Mouse (Mus musculus) limb, embryonic 15.5 days (tissue): ENCODE data around the gene Spem1. TPM values are rescaled to one million over a fixed set of nuclear protein-coding genes. Genes with fewer than 3 reads are reported as not detected.

ENCODE experiments used
- ATAC-seq: fragments of 200-750 bp; cut with Nextera tagmentation; 2 replicates; pipeline ENCODE4 v1.8.0; 2017; ENCODE audit warnings: low read depth, moderate TSS enrichment; ENCODE audit not compliant: insufficient number of reproducible peaks, low FRiP score, low TSS enrichment
- H3K27ac ChIP-seq: fragments of 300-500 bp; sonication (generic); 2 replicates; pipeline ENCODE4 v1.5.1; 2015; ENCODE audit warnings: moderate library complexity, mild to moderate bottlenecking, inconsistent platforms
- H3K27me3 ChIP-seq: fragments of 300-500 bp; sonication (generic); 2 replicates; pipeline ENCODE4 v1.6.1; 2015; ENCODE audit warnings: inconsistent platforms
- H3K36me3 ChIP-seq: fragments of 300-500 bp; sonication (generic); 2 replicates; pipeline ENCODE4 v1.6.1; 2015; ENCODE audit warnings: inconsistent platforms
- H3K4me1 ChIP-seq: fragments of 300-500 bp; sonication (generic); 2 replicates; pipeline ENCODE4 v1.6.1; 2015; ENCODE audit warnings: inconsistent platforms
- H3K4me2 ChIP-seq: fragments of 300-500 bp; sonication (generic); 2 replicates; pipeline ENCODE4 v1.6.1; 2015; ENCODE audit warnings: mild to moderate bottlenecking, inconsistent platforms
- H3K4me3 ChIP-seq: fragments of 300-500 bp; sonication (generic); 2 replicates; pipeline ENCODE4 v1.5.1; 2015; ENCODE audit warnings: mild to moderate bottlenecking, inconsistent platforms
- H3K9ac ChIP-seq: fragments of 300-500 bp; sonication (generic); 2 replicates; pipeline ENCODE4 v1.6.1; 2015; ENCODE audit warnings: inconsistent platforms
- H3K9me3 ChIP-seq: fragments of 300-500 bp; sonication (generic); 2 replicates; pipeline ENCODE4 v1.6.1; 2016; ENCODE audit warnings: inconsistent platforms
- WGBS: fragments of 180-500 bp; shearing (Covaris S2); methylation state at CpG from one replicate; pipeline ENCODE4 v1.1.7; 2015; 5-methylcytosine and 5-hydroxymethylcytosine counted together
- polyA plus RNA-seq: library from polyadenylated mRNA; unstranded; fragments of >200 nt; fragmentation: Nextera tagmentation; extraction: Ambion mirVana; gene quantifications from 2 replicates; pipeline ENCODE4 v1.2.1, GENCODE M21; 2015

Spem1 gene
- polyA plus RNA-seq, 1 experiment from 2014 or later, result 0.28 TPM

- Histone ChIP-seq H3K4me2 (no peak overlapping the region), H3K4me3 (no peak overlapping the region), H3K27me3 (no peaks in the 10 kb centered on the region), H3K9ac (no peak overlapping the region), H3K9me3 (no peaks in the 10 kb centered on the region), H3K27ac (no peak overlapping the region), H3K36me3 (peaks cover 50% of the 10 kb centered on the region), H3K4me1 (peaks cover 34% of the 10 kb centered on the region)
- 88% methylated on average over 15 of the region's 15 CpGs for WGBS
- ATAC-seq, result no peak
Measured at GRCm38 (mm10) chr11:69849884-69850283, 27.9 kb upstream of the Spem1 start.

DNA sequence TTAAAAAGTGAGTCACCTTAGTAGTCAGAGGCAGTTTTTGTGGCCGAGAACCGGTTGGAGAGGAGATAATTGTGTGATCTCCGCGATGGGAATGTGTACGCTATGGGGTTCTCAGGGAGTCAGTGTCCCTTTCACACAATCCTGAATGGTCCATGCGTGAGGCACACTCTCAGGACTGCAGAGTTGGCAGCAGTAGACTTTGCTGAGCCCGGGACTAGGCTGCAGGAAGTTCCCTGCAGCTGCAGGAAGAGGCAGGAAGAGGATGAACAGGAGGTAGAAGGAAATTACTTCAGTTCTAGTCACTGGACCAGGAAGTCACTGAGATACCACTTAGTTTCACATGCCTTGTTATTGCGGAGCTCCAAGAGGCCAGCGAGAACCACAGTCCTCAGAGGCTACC lies 27.1 kb upstream of the Spem1 start:
- no peak for ATAC-seq
- Histone ChIP-seq H3K27me3 (no peaks in the 10 kb centered on the region), H3K4me1 (peaks cover 33% of the 10 kb centered on the region), H3K36me3 (peaks cover 50% of the 10 kb centered on the region), H3K4me2 (no peak overlapping the region), H3K27ac (no peak overlapping the region), H3K4me3 (no peak overlapping the region), H3K9me3 (no peaks in the 10 kb centered on the region), H3K9ac (no peak overlapping the region)
- 90% methylated on average over 9 of the region's 9 CpGs for WGBS

GRCm38 (mm10) chr11:69848021-69848420 lies 26.0 kb upstream of the Spem1 start:
- Histone ChIP-seq H3K36me3 (peaks cover 50% of the 10 kb centered on the region), H3K4me1 (peaks cover 29% of the 10 kb centered on the region), H3K27me3 (no peaks in the 10 kb centered on the region), H3K9ac (no peak overlapping the region), H3K27ac (0 out of 2 replicates have a peak overlapping the region, but pooled peaks have one; percentile 96), H3K4me3 (peak overlapping the region; percentile 73; the same call in 1 of the 2 replicates), H3K4me2 (peak overlapping the region; percentile 86), H3K9me3 (no peaks in the 10 kb centered on the region)
- WGBS, result 98% methylated on average over 6 of the region's 6 CpGs
- ATAC-seq, result no peak

DNA sequence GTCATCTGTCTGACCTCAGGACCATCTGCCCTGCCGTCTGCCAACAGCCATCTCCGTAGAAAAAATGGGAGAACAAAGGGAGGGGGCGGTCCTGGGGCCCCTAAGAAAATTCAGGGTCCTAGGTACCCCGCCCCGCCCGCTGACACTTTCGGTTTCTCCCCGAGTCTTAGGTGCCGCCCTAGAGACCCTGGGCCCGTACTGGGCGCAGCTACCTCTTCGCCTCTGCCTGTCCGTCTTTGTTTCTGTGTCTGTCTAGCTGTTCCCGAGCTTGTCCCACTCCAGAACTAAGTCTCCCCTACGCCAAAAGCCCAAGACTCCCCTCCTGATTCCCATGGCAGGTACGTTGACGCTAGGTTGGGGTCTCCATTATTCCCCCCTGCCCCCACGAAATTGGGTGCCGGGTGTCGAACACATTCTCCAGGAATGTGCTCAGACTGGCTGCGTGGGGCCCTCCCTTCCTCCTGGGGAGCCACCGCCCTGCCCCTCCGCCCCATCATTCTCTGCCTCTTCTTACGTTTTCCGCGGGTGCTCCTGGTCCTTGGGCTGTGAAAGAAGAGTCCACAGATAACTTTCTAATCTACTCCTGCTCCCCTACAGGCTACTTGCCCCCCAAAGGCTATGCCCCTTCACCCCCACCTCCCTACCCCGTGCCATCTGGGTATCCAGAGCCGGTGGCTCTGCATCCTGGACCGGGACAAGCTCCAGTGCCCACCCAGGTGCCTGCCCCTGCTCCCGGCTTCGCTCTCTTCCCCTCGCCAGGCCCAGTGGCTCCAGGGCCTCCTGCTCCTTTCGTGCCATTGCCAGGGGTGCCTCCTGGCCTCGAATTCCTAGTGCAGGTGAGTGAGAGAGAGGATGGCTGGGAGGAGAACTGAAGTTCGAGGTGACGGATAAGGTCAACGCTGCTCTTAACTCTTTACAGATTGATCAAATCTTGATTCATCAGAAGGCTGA lies 25.0 kb upstream of the Spem1 start:
- H3K9ac ChIP-seq, result peak overlapping the region; percentile 71
- peak overlapping the region; percentile 96 for H3K27ac ChIP-seq
- H3K36me3 ChIP-seq, result peaks cover 47% of the 10 kb centered on the region
- H3K27me3 ChIP-seq, result no peaks in the 10 kb centered on the region
- no peaks in the 10 kb centered on the region for H3K9me3 ChIP-seq
- peak overlapping the region; percentile 73 for H3K4me3 ChIP-seq
- peak overlapping the region; percentile 86 for H3K4me2 ChIP-seq
- H3K4me1 ChIP-seq, result peaks cover 29% of the 10 kb centered on the region
- WGBS, result 9% methylated on average over 37 of the region's 37 CpGs
- ATAC-seq, result peak; percentile 8; the same call in 1 of the 2 replicates

DNA sequence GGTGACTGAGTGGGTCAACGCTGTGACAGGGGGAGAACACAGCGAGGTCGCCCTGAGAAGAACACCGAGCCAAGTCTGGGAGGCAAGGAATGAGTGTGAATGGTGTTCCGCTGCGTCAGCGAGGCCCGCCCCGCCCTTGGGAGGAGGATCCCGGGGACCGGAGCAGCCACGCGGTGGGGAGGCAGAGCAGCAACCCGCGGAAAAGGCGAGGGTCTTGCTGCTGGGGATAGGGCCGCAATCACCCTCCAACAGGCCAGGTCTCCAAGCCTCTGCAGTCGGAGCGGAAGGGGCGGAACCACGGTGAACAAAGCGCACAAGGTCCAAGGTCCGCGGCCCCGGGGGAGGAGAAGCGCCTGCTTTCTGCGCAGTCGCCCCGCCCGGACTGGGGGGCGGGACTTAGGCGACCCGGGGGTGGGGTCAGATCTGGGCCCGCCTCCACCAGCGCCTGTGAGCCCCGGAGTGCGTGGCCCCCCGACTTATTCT lies 24.3 kb upstream of the Spem1 start, which contains the start of gene Plscr3:
Plscr3 (plus strand) TSS at position 179 of the 483 bp plus-strand sequence.
- Histone ChIP-seq H3K27me3 (no peaks in the 10 kb centered on the region), H3K9me3 (no peaks in the 10 kb centered on the region), H3K4me1 (peaks cover 29% of the 10 kb centered on the region), H3K9ac (peak within 1 kb of the TSS; percentile 71), H3K27ac (peak within 1 kb of the TSS; percentile 96), H3K4me3 (peak within 1 kb of the TSS; percentile 73), H3K36me3 (peaks cover 39% of the 10 kb centered on the region), H3K4me2 (peak within 1 kb of the TSS; percentile 86)
- peak; percentile 91 for ATAC-seq
- under 1% methylated on average over 38 of the region's 38 CpGs for WGBS

DNA sequence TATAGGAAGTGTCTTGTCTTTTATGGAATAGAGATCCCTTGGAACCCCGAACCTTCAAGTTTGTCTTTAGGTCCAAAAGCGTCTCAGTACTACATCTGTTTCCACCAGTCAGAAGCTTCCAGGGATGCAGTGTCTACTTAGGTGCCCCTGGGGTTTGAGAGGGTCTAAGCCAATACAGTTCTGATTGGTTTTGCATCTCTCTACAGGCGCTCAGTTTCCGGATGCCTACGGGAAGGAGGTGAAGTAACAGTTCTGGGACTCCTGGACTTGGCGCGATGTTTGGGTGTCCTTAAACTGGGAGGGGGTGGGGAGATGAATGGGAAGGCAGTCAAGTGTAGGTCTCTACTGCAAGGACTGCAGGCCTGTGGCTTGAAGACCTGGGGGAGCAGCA lies 16.7 kb upstream of the Spem1 start:
- Histone ChIP-seq H3K4me1 (peaks cover 40% of the 10 kb centered on the region), H3K4me3 (peak overlapping the region; percentile 70), H3K9ac (peak overlapping the region; percentile 62), H3K9me3 (no peaks in the 10 kb centered on the region), H3K36me3 (no peaks in the 10 kb centered on the region; the same call in 1 of the 2 replicates), H3K4me2 (peak overlapping the region; percentile 89), H3K27me3 (no peaks in the 10 kb centered on the region), H3K27ac (peak overlapping the region; percentile 94)
- 2% methylated on average over 7 of the region's 7 CpGs for WGBS
- no peak for ATAC-seq

GRCm38 (mm10) chr11:69837952-69838713 lies 16.2 kb upstream of the Spem1 start, which contains the start of gene Tmem256:
Gene Tmem256, plus strand, starts transcription at chr11:69838514.
- Histone ChIP-seq H3K4me1 (peaks cover 43% of the 10 kb centered on the region), H3K36me3 (no peaks in the 10 kb centered on the region; the same call in 1 of the 2 replicates), H3K27ac (peak within 1 kb of the TSS; percentile 94), H3K4me2 (peak within 1 kb of the TSS; percentile 89), H3K9me3 (no peaks in the 10 kb centered on the region), H3K9ac (peak within 1 kb of the TSS; percentile 68), H3K4me3 (peak within 1 kb of the TSS; percentile 70), H3K27me3 (no peaks in the 10 kb centered on the region)
- under 1% methylated on average over 34 of the region's 34 CpGs for WGBS
- peak; percentile 91 for ATAC-seq

GRCm38 (mm10) chr11:69837604-69837951 lies 15.6 kb upstream of the Spem1 start, which contains the start of gene Nlgn2:
Gene Nlgn2, minus strand, starts transcription at chr11:69837784.
- peak within 1 kb of the TSS; percentile 70 for H3K4me3 ChIP-seq
- no peaks in the 10 kb centered on the region for H3K27me3 ChIP-seq
- peak within 1 kb of the TSS; percentile 68 for H3K9ac ChIP-seq
- H3K4me1 ChIP-seq, result peaks cover 43% of the 10 kb centered on the region
- peak within 1 kb of the TSS; percentile 94 for H3K27ac ChIP-seq
- peak within 1 kb of the TSS; percentile 89 for H3K4me2 ChIP-seq
- no peak; the same call in 1 of the 2 replicates for ATAC-seq
- WGBS, result 0% methylated on average over 32 of the region's 32 CpGs
- no peaks in the 10 kb centered on the region for H3K9me3 ChIP-seq
- peaks cover 2% of the 10 kb centered on the region for H3K36me3 ChIP-seq

DNA sequence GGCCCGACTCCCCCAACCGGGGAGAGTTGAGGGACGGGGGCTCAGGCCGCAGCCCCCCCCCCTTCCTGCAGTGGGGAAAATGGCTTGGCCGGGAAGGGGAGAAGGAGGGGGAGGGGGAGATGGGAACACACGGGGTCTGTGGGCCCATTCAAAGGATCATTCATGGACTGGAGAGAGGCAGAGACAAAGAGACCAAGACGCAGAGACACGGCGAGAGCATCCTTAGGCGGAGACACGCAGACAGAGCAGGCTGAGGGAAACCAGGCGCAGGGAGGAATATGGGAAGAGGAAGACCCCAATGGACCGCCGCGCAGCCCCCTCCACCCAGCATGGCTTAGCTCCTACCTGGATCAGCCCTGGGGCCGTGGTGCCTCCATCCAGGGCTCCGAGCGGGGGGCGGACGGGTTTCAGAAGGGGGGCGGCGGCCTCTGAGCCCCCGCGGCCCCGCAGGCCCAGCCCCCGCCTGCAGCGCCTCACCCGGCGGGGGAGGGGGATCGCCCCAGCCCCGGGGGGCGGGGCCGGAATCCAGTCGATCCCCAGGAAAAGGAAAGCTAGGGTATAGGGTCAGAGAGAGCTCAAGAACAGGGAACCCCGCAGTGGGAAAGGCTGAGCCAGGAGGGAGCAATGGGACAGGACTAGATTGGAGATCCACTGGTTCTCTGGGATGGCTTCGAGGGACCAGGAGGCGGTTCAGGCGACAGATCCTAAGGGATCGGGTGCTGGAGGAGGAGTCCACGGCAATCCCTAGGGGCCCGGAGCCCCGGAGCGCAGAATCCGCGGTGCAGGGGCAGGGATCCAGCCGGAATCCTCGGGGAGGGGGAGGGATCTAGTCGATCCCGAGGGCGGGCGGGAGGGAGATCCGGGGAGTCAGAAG lies 15.0 kb upstream of the Spem1 start:
- WGBS, result under 1% methylated on average over 52 of the region's 52 CpGs

GRCm38 (mm10) chr11:69835966-69836335 lies 14.0 kb upstream of the Spem1 start:
- no peak for ATAC-seq
- no peaks in the 10 kb centered on the region for H3K9me3 ChIP-seq
- peaks cover 43% of the 10 kb centered on the region for H3K4me1 ChIP-seq
- peak overlapping the region; percentile 70 for H3K4me3 ChIP-seq
- peaks cover 12% of the 10 kb centered on the region for H3K36me3 ChIP-seq
- peak overlapping the region; percentile 89 for H3K4me2 ChIP-seq
- H3K27ac ChIP-seq, result no peak overlapping the region
- H3K9ac ChIP-seq, result 0 out of 2 replicates have a peak overlapping the region, but pooled peaks have one; percentile 4
- H3K27me3 ChIP-seq, result no peaks in the 10 kb centered on the region
- 11% methylated on average over 4 of the region's 4 CpGs for WGBS

More for the DNA sequence above, 15.0 kb upstream of the Spem1 start:
- H3K4me3 ChIP-seq, result peak overlapping the region; percentile 70
- no peaks in the 10 kb centered on the region for H3K27me3 ChIP-seq
- no peak for ATAC-seq
- no peaks in the 10 kb centered on the region for H3K9me3 ChIP-seq
- peak overlapping the region; percentile 89 for H3K4me2 ChIP-seq
- H3K27ac ChIP-seq, result peak overlapping the region; percentile 94
- H3K36me3 ChIP-seq, result peaks cover 6% of the 10 kb centered on the region
- peaks cover 43% of the 10 kb centered on the region for H3K4me1 ChIP-seq
- peak overlapping the region; percentile 68 for H3K9ac ChIP-seq
